Mouse (Mus musculus) small intestine, adult 2 months (tissue): Measurements from ENCODE around the gene Zfpm1.

Source experiments
- CTCF ChIP-seq: fragments of 200-500 bp; IDR thresholded peaks from 2 replicates; pipeline ENCODE4 v1.5.1; 2012; ENCODE audit warnings: low read depth, mild to moderate bottlenecking, control low read depth, inconsistent platforms, low read length, moderate library complexity, mixed read lengths; ENCODE audit not compliant: insufficient replicate concordance, insufficient read length; ENCODE audit errors: extremely low read depth
- POLR2A ChIP-seq: fragments of 200-500 bp; IDR thresholded peaks from 2 replicates; pipeline ENCODE4 v1.6.1; 2012; ENCODE audit warnings: low read depth, mild to moderate bottlenecking, control low read depth, inconsistent platforms, low read length, moderate library complexity

GRCm38 (mm10) chr8:122306660-122307399 lies 24.9 kb downstream of the Zfpm1 start:
- TF ChIP-seq CTCF (no peak), POLR2A (no peak)
